Mouse (Mus musculus) ES-CJ7 (cell line): ENCODE results near the gene Akna.

Experiments used
- DNase-seq: peaks from one replicate; pipeline ENCODE4 v3.0.0; 2011; ENCODE audit warnings: low read depth, low spot score

The Akna gene

GRCm38 (mm10) chr4:63323275-63323815, 79.8 kb downstream of the Akna start:
- DNase-seq, result no peak

GRCm38 (mm10) chr4:63319566-63319965, 83.6 kb downstream of the Akna start:
- peak; percentile 25 for DNase-seq
